Mouse (Mus musculus) megakaryocyte progenitor cell, adult 5-6 weeks (primary cell): ENCODE data around the gene Ergic2. TPM values are rescaled to one million over a fixed set of nuclear protein-coding genes. Genes with fewer than 3 reads are reported as not detected.
A peak's percentile ranks its signal among the peaks of the same experiment; 100 is the strongest.
"Not testable (repeated sequence)": the region's sequence is repeated elsewhere in the genome, so short reads cannot be mapped to it uniquely, and the experiment has no call there.

Experiments used
- ATAC-seq: replicated peaks from 2 replicates; pipeline ENCODE4 v1.8.0; 2016; ENCODE audit warnings: mild to moderate bottlenecking, moderate TSS enrichment, inconsistent platforms; ENCODE audit not compliant: poor library complexity
- total RNA-seq, 2 experiments: library from RNA; stranded (forward) in 1 of 2; stranded (reverse) in 1 of 2; fragments of 157-497, 149-512 nt in 1 of 2; fragments of 200-1000 nt in 1 of 2; gene quantifications; 2 replicates each; pipeline versions ENCODE4 v1.2.3 to v1.2.4; 2015 to 2017

Ergic2 gene
- total RNA-seq, 2 experiments from 2014 or later = 78.2 to 113 TPM

DNA sequence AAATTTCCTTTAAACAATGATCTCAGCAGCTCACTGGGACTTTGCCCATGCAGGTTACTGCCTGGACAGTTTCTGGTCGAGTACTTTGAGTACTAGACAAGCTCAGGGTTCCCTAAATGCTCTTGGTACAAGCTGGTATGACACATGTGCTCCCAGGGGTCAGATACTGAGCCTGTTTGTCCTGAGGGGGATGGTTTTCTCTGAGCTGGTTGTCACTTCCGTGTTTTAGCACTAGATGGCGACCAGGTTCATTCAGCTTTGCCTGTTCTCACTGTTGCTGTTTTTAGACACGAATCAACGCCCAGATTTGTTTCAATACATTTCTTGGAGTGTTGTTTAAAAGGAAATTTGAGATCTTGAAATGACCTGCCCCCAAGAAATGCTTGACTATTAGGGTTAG is 2.6 kb upstream of the Ergic2 start:
- peak; percentile 54 for ATAC-seq

- ATAC-seq = peak; percentile 25
These were observed 740 bp downstream of the Ergic2 start for GRCm38 (mm10) chr6:148211391-148211876.

DNA sequence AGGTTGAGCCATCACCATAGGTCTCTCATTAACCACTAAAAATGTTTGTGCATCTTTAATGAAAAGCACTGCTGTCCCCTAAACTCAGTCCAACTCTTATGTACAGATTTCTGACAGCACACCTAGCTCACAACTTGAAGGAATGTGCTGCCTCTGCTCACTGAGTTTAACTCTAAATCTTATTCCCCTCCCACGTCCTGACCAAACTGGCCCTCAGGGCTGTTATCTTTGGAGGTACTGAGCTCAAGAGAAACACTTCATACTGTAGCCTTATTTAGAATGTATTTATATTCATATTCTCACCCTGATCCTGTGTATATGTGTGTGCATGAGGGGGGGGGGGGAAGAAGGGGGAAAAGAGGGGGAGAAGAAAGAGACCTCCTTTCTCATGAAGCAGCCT is 4.7 kb downstream of the Ergic2 start:
- ATAC-seq = no peak

DNA sequence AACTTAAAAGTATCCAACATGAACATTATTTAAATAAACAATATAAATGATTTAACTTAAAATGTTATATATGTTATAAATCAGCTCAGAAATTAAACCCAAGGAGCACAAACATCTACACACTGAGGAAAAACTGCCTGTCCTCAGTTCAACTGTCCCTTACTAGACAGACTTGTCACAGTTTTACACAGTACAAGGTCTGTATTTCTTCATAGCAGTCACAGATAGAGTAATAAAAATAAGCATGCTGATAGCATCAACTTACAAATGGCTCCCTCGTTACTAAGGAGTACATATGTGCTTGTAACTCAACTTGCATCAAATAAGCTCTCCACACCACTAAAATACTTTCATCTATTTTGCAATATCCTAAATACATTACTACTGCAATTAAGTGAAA is 7.0 kb downstream of the Ergic2 start:
- ATAC-seq = no peak

GRCm38 (mm10) chr6:148199729-148200128 is 12.4 kb downstream of the Ergic2 start:
- ATAC-seq = no peak

- no peak for ATAC-seq
These were observed 13.0 kb downstream of the Ergic2 start for GRCm38 (mm10) chr6:148199177-148199576.

GRCm38 (mm10) chr6:148193972-148194701 is 18.0 kb downstream of the Ergic2 start:
- no peak for ATAC-seq

DNA sequence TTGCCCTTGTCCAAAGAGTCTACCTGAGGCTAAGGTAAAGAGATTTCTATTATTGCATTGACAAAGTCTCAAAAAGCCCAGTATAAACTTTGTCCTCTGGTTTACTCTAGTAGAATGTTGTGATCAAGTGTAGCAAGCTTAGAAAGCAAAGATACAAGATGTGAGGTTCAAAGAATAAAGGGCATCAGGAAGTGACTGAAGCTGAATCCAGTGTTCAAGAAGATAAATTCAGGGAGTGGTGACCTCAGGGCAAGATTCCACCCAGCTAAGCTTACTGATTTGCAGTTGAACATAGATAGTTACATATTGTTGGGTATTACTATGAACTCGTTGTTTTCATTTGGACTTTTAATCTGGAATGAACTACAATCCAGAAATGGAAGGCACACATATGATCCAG is 26.5 kb downstream of the Ergic2 start:
- ATAC-seq = no peak

- ATAC-seq = no peak
These were observed 39.3 kb downstream of the Ergic2 start for GRCm38 (mm10) chr6:148172904-148173303.

DNA sequence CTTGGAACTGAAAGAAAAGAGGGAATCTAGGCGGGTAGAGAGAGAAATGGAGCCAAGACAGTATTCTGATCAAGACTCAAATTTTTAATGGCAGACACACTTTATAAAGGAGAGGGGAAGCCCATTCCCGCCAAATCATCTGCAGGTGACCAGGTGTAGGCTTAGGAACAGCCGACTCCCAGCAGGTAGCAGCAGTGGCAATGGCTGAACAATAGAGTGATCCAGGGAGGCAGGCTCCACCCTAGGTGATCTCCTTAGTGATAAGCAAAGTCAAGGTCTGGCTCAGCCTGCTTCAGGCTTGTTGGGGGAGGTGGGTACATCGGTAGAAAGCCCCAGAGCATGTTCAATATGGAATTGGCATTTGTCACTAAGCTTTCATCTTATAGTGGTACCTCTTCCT is 59.9 kb downstream of the Ergic2 start:
- ATAC-seq = not testable (repeated sequence)

DNA sequence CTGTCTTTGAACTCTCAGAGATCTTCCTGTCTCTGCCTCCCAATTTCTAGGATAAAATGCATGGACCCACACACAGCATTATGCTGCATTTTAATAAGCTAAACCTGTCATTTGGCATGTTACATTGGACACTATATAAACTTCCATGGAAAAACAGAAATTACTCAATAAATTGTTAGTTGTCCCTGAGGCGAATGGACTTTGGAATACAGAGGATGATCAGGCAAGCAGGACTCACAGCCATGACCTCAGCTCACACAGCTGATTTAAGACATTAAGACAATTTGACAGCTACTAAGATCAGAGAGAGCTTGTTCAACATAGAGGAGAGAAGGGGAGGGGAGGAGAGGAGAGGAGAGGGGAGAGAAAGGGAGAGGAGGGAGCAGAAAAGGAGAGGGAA is 69.8 kb downstream of the Ergic2 start:
- ATAC-seq = no peak

GRCm38 (mm10) chr6:148141874-148142273 is 70.3 kb downstream of the Ergic2 start:
- ATAC-seq = no peak

GRCm38 (mm10) chr6:148139288-148139995 is 72.7 kb downstream of the Ergic2 start:
- no peak for ATAC-seq

GRCm38 (mm10) chr6:148135769-148136382 is 76.3 kb downstream of the Ergic2 start:
- ATAC-seq = peak; percentile 100

DNA sequence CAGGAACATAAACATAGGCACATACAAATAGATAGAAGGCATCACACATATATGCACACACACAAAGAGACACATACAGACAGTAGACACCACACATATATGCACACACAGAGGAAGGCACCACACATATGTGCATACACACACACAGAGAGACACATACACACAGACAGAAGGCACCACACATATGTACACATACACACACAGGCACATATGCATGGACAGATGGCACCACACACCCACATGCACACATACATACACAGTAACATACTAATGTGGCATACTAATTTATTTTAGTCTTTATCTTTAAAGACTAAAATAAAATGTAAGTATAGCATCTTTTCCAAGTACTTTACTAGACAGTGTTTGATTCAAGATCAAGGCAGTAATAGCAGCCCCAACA is 78.6 kb downstream of the Ergic2 start:
- ATAC-seq = no peak

DNA sequence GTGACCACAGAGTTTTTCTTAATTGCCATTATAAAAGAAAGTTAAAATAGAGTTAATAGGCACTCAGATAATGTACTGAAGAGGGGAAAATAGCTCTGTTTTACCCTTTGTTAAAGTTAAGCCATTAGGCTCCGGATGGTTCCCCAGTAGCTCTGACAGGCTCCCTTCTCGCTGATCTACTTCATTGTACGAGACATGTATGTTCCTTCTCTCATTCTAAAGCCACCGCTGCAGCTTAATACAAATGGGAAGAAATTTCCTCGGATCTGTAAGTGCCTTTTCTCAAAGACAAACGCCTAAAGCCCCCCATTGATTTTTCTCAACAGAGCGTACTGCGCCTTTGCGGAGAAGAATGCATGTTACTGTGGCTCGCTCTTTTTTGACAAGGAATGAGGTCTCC is 79.9 kb downstream of the Ergic2 start:
- ATAC-seq = no peak

Other genes with a start within 250 kb of the Ergic2 start
- gene Far2, start 165.1 kb downstream of the Ergic2 start, total RNA-seq (2015) = 43.2 and 43.8 TPM in 2 replicates
- gene Far2, start 165.1 kb downstream of the Ergic2 start, total RNA-seq (2017) = 20.9 and 26.9 TPM in 2 replicates
- not detected in 2 replicates for gene Tmtc1, start 232.0 kb upstream of the Ergic2 start, total RNA-seq (2015)
- 0.03 TPM in 1 of 2 replicates, not detected in the other for gene Tmtc1, start 232.0 kb upstream of the Ergic2 start, total RNA-seq (2017)